Mouse (Mus musculus) spleen, postnatal 36 days (tissue): ENCODE results near the gene Ap2a1.

Experiments used
- DNase-seq, 2 experiments: peaks; one replicate each; pipeline ENCODE4 v3.0.0; 2022; ENCODE audit warnings: low spot score in 2 of 2, mixed read lengths in 1 of 2

The Ap2a1 gene

GRCm38 (mm10) chr7:44864595-44865542 is 64.4 kb downstream of the Ap2a1 start:
- no peak for DNase-seq

GRCm38 (mm10) chr7:44863982-44864494 is 65.3 kb downstream of the Ap2a1 start:
- no peak for DNase-seq

DNA sequence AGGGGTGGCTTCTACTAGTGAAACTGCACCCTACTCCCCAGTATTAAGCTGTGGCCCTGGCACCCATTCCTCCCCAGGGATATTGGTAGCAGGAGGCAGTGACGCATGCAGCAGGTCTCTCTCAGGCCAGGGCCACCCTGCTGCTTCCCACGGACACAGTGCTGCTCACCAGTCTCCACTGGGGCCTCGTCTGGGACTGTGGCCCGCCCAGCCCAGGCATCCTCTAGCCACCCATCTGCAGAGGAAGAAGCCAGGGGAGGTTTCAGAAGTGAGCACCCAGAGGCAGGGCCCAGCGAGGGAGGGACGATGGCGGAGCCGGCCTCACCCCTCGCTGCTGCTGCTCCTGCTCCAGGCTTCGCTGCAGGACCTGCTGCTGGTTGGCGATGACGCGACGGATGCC is 66.1 kb downstream of the Ap2a1 start:
- no peak for DNase-seq

GRCm38 (mm10) chr7:44862434-44862833 is 66.9 kb downstream of the Ap2a1 start:
- no peak for DNase-seq

DNA sequence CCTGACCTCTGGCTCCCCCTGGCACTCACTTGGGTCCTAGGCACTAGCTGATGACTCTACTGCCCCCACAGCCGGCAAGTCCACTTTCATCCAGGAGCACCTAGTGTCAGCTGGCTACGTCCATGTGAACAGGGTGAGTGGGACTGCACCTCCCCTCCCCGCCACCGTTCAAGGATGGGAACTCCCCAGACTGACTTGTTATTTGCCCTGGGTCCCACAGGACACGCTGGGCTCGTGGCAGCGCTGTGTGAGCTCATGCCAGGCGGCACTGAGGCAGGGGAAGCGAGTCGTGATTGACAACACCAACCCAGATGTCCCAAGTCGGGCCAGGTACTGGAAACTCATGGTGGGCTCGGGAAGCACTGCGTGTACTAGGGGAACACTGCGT is 67.9 kb downstream of the Ap2a1 start:
- DNase-seq, result no peak

DNA sequence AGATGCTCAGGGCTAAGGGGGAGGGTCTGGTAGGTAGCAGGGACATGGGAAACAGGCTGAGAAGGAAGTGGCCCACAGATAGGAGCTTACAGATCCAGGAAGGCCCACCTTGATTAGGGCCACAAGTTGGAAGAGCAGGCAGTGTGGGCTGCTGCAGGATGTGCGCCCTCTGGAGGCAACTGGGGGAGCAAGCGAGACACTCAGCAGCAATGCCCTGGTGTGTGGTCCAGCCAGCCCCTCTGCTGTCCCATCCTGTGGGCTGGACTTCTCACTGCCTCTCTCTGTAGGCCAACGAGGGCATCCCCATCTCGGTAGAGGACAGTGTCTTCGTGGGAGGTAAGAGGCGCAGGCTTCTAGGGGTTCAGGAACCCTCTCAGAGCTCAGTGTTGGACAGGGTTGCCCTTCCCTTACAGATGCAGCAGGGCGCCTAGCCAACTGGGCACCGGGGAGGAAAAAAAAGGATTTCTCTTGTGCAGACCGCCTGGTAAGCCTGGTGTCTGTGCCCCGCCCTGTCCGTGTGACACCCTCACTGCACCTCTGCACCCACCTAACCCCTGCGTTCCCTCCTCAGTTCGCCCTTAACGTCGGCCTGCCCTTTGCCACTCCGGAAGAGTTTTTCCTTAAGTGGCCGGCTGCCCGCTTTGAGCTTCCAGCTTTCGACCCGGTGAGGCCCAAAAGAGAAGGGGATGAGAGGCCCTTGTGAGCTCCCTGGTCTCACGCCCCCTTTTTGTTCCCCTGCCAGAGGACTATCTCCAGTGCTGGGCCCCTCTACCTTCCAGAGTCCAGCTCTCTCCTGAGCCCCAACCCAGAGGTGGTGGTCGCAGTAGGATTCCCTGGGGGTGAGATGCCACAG is 68.5 kb downstream of the Ap2a1 start:
- DNase-seq, result peak; percentile 52 to 54

GRCm38 (mm10) chr7:44859896-44860295 is 69.4 kb downstream of the Ap2a1 start:
- DNase-seq, result no peak

DNA sequence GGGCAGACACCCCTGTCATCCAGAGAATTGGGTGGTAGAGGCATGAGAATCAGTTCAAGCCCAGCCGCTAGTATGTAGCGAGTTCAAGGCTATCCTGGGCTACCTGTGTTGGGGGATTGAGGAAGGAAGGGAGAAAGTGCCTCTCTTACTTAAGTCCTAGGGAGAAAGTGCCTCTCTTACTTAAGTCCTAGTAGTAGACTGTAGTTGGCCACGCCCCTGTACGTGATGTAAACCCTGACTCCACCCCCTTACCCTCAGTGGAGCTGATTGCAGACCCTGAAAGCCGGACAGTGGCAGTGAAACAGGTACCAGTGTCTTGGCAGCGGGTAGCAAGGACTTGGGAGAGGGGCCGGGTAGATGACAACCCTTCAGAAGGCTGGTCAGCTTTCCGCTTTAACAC is 71.4 kb downstream of the Ap2a1 start:
- peak; percentile 55 to 73 for DNase-seq

- peak; percentile 78 to 87 for DNase-seq
Observed at GRCm38 (mm10) chr7:44857042-44857552, 72.2 kb downstream of the Ap2a1 start, which contains the start of gene Pnkp. Gene Pnkp, plus strand, starts transcription at chr7:44857139.

DNA sequence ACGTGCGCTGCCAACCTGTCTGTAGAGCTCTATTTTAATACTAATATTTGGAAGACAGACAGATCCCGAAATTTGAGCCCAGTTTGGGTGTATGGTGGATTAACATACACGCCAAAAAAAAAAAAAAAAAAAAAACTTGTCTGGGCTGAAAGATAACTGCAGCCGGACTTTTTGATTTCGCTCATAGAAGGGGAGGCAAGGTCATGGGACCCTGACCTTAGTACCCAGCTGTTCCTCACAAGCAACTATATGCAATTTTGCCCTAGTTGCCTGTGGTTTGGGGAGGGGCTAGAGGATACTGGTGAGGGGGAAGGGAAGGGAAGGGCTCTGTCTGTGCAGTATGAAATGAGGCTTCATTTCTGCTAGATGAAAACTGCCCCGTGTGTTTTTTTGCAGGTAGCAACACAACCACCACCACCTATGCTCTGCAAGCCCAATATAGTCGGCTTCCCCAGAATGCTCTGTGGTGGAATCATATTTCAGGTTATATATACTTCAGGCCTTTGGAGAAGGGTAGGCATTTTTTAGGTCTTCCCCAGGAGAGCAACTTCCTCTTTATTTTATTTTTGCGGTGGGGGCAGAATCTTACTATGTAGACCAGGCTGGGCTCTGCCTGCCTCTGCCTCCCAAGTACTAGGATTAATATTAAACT is 72.9 kb downstream of the Ap2a1 start:
- peak in 1 of 2 experiments; percentile 45 for DNase-seq

DNA sequence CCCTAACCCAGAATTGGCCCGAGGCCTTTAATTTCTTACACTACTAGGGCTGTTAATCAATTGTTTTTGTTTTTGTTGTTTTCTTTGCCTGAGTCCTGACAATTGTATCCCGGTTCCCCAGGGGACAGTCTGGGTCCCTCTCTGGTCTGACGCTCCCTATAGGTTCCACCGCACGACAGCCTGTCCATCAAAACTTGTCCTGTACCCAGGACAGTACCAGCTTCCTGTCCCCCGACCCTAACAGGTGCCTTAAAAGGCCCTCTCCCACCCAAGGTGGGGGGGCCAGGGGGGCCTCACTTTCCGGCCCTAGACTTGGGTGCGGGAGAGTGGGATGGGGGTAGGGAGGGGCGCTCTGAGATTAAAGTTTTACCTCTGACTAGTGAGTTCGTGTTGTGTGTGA is 74.3 kb downstream of the Ap2a1 start:
- DNase-seq, result peak in 1 of 2 experiments; percentile 23

DNA sequence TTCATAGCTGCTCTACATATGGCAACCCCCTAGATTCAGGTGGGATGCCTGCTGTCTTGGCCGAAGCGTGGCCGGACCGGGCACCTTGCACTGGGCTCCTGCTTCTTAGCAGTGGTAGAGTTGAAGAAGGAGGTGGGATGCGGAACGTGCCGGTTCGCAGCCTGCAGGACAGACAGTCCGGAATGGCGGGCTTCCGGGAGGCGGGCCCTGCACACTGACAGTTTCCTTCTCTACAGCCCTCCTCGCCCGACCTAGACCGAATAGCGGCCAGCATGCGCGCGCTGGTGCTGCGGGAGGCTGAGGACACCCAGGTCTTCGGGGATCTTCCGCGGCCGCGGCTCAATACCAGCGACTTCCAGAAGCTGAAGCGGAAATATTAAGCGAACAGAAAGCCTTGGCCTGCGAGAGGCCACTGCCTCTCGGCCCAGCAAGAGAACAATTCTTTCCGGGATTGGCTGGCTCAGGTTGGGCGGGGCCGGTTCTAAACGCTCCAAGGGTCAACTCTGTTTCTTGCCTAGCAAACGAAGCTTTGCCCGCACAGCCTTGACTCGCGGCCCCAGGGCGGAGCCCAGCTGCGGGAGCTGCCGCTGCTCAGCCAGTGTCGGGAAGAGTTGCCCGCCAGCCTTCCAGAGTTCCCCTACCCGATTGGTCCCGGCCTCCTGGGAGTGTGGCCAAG is 74.8 kb downstream of the Ap2a1 start:
- DNase-seq, result peak; percentile 88 to 90

DNA sequence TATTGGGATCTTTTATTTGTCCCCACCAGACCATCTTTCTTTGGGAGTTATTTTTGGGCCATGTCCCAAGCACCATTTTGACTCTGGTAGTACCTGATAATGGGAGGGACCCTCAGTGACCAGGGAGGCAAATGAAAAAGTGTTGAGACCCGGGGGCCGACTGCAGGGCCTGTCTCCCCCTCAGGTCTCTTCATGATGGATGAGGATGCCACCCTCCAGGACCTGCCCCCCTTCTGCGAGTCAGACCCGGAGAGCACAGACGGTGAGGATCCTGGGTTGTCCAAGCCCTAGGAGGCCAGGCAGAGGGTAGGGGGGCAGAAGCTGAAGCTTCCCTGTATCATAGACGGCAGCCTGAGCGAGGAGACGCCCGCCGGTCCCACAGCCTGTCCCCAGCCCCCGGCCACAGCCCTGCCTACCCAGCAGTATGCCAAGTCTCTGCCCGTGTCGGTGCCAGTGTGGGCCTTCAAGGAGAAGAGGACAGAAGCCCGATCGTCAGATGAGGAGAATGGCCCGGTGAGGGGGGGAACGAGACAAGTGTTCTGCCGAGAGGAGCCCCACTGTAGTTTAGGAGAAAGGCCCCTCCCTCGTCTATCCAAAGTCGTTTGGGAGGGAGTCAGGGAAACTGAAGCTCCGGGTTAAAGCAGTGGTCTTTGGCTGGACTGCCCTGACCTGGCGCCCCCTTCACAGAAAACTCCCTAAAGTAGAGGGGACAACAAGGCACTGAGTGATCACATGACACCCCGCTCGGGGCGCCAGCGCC is 75.5 kb downstream of the Ap2a1 start:
- DNase-seq, result no peak

- DNase-seq, result no peak
Observed at GRCm38 (mm10) chr7:44853065-44853464, 76.2 kb downstream of the Ap2a1 start.

DNA sequence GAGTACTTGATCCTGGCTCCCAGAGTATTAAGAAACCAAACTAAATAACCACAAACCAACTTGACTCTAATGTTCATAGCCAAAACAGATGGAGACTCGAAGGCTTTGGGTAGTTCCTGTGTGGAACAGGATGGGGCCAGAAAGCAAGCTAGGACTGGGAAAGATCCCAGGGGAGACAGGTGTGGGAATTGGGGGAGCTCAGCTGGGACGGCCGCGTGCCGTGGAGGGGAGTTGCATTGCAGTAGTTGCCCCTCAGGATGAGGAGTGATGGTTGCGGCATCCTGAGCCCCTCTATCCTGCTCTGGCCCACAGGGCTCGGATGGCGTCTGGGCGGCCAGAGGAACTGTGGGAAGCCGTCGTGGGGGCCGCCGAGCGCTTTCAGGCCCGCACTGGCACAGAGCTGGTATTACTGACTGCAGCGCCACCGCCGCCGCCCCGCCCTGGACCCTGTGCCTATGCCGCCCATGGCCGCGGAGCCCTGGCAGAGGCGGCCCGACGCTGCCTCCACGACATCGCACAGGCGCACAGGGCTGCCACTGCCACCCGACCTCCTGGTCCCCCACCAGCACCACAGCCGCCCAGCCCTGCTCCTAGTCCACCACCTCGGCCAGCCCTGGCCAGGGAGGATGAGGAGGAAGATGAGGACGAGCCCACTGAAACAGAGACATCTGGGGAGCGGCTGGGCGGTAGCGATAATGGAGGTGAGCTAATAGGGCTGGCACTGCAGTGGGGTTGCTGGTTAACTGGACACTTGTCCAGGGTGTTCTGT is 76.9 kb downstream of the Ap2a1 start:
- DNase-seq, result no peak

DNA sequence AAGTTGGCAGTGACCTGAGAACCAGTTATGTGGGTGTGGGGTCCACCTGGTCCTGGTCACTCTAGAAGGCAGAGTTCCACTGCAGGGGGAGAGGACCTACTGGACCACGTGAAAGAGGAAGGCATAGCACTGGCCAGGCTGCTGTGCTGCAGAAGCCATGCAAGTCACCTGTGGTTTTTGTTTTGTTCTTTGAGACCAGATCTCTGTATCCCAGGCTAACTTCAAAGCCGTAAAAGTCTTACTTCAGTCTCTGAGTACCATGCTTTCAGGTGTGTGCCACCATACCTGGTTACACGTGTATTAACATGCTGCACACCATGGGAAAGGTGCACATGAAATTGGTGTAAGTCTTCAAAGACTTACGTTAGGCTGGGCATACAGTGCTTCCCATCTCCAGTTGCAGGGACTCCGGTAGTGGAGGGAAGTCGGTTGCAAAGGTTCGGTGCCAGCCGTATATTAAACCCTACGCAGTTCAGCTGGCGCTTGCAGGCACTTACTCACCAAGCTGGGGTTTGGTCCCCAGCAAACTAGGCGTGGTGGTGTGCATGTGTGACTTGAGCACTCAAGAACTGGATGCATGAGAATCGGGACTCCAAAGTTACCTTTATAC is 77.6 kb downstream of the Ap2a1 start:
- DNase-seq, result no peak

GRCm38 (mm10) chr7:44850789-44851624 is 78.3 kb downstream of the Ap2a1 start:
- DNase-seq, result peak in 1 of 2 experiments; percentile 2
